Mouse (Mus musculus) monocyte, adult 2 months (primary cell): Measurements from ENCODE around the gene Fabp7.

ENCODE experiments used
- DNase-seq, 2 experiments: peaks; one replicate each; pipeline ENCODE4 v3.0.0; 2022; ENCODE audit warnings: low spot score in 2 of 2, low read depth in 1 of 2

The Fabp7 gene

GRCm38 (mm10) chr10:57784876-57785150 is at the start of gene Fabp7:
Gene Fabp7, plus strand, starts transcription at chr10:57784881.
- no peak for DNase-seq

- no peak for DNase-seq
Measured at GRCm38 (mm10) chr10:57740733-57741132, 43.9 kb upstream of the Fabp7 start.

- DNase-seq, result no peak
Measured at GRCm38 (mm10) chr10:57741351-57741750, 43.3 kb upstream of the Fabp7 start.

- no peak for DNase-seq
Measured at GRCm38 (mm10) chr10:57743045-57743444, 41.6 kb upstream of the Fabp7 start.

GRCm38 (mm10) chr10:57743606-57744016 is 41.1 kb upstream of the Fabp7 start:
- peak in 1 of 2 experiments; percentile 47 for DNase-seq

- DNase-seq, result no peak
Measured at GRCm38 (mm10) chr10:57744128-57744765, 40.4 kb upstream of the Fabp7 start.

GRCm38 (mm10) chr10:57745452-57745851 is 39.2 kb upstream of the Fabp7 start:
- peak; percentile 9 to 13 for DNase-seq

GRCm38 (mm10) chr10:57747127-57747526 is 37.6 kb upstream of the Fabp7 start:
- DNase-seq, result no peak

- DNase-seq, result no peak
Measured at GRCm38 (mm10) chr10:57753343-57753742, 31.3 kb upstream of the Fabp7 start.

GRCm38 (mm10) chr10:57755201-57755736 is 29.4 kb upstream of the Fabp7 start:
- DNase-seq, result no peak

- DNase-seq, result no peak
Measured at GRCm38 (mm10) chr10:57758999-57759398, 25.7 kb upstream of the Fabp7 start.

GRCm38 (mm10) chr10:57760694-57761093 is 24.0 kb upstream of the Fabp7 start:
- DNase-seq, result no peak

- DNase-seq, result no peak
Measured at GRCm38 (mm10) chr10:57763044-57763443, 21.6 kb upstream of the Fabp7 start.

GRCm38 (mm10) chr10:57783289-57784130 is 1.2 kb upstream of the Fabp7 start:
- DNase-seq, result no peak

GRCm38 (mm10) chr10:57784131-57784875 is 378 bp upstream of the Fabp7 start:
- no peak for DNase-seq

GRCm38 (mm10) chr10:57785552-57785951 is 871 bp downstream of the Fabp7 start:
- DNase-seq, result no peak

GRCm38 (mm10) chr10:57792957-57793356 is 8.3 kb downstream of the Fabp7 start:
- DNase-seq, result peak in 1 of 2 experiments; percentile 10

GRCm38 (mm10) chr10:57794018-57794417 is 9.3 kb downstream of the Fabp7 start, which contains the start of gene Smpdl3a:
Gene Smpdl3a, plus strand, starts transcription at chr10:57794335.
- DNase-seq, result no peak

GRCm38 (mm10) chr10:57794491-57795461 is 10.1 kb downstream of the Fabp7 start:
- DNase-seq, result peak in 1 of 2 experiments; percentile 56

GRCm38 (mm10) chr10:57795542-57795941 is 10.9 kb downstream of the Fabp7 start:
- no peak for DNase-seq
